Mouse (Mus musculus) ES-Bruce4 (cell line): ENCODE data around the gene Csmd2. TPM values are rescaled to one million over a fixed set of nuclear protein-coding genes. Genes with fewer than 3 reads are reported as not detected.

Source experiments
- H3K27ac ChIP-seq: 2 replicates; pipeline ENCODE4 v1.5.1; 2012; ENCODE audit warnings: low read length, inconsistent platforms; ENCODE audit not compliant: insufficient read depth
- H3K27me3 ChIP-seq: 2 replicates; pipeline ENCODE4 v1.6.1; 2012; ENCODE audit warnings: mild to moderate bottlenecking, low read length, inconsistent platforms; ENCODE audit not compliant: control insufficient read depth, poor library complexity, insufficient read depth, severe bottlenecking
- H3K36me3 ChIP-seq: 2 replicates; pipeline ENCODE4 v1.6.1; 2012; ENCODE audit warnings: inconsistent platforms, mild to moderate bottlenecking, low read length, moderate library complexity; ENCODE audit not compliant: control insufficient read depth, poor library complexity, insufficient read depth, severe bottlenecking
- H3K4me1 ChIP-seq: one replicate; pipeline ENCODE4 v1.8.1; 2011; ENCODE audit warnings: low read length; ENCODE audit not compliant: control insufficient read depth, insufficient read depth
- H3K4me3 ChIP-seq: 2 replicates; pipeline ENCODE4 v1.5.1; 2011; ENCODE audit warnings: low read depth, mild to moderate bottlenecking, low read length
- H3K9ac ChIP-seq: 2 replicates; pipeline ENCODE4 v1.6.1; 2012; ENCODE audit warnings: low read depth, mild to moderate bottlenecking, inconsistent platforms; ENCODE audit not compliant: poor library complexity, severe bottlenecking
- H3K9me3 ChIP-seq: replicated peaks from 2 replicates; pipeline ENCODE4 v1.6.1; 2012; ENCODE audit warnings: mild to moderate bottlenecking, low read length, inconsistent platforms; ENCODE audit not compliant: control insufficient read depth, poor library complexity, insufficient read depth, severe bottlenecking
- CTCF ChIP-seq: IDR thresholded peaks from one replicate; pipeline ENCODE4 v1.8.1; 2011; ENCODE audit warnings: low read depth, low read length
- EP300 ChIP-seq: IDR thresholded peaks from 2 replicates; pipeline ENCODE4 v1.6.1; 2011; ENCODE audit warnings: low read depth, low read length; ENCODE audit not compliant: insufficient read depth
- POLR2A ChIP-seq: IDR thresholded peaks from one replicate; pipeline ENCODE4 v1.8.1; 2011; ENCODE audit warnings: low read length; ENCODE audit not compliant: insufficient read depth
- polyA plus RNA-seq: library from polyadenylated mRNA; stranded (reverse); fragments of >200 nt; gene quantifications from 2 replicates; pipeline ENCODE4 v1.2.4, GENCODE M21; 2011; ENCODE audit warnings: low read depth; ENCODE audit not compliant: missing spikeins, insufficient read depth, insufficient read length

The Csmd2 gene
- polyA plus RNA-seq, 1 experiment: 4.0 TPM

DNA sequence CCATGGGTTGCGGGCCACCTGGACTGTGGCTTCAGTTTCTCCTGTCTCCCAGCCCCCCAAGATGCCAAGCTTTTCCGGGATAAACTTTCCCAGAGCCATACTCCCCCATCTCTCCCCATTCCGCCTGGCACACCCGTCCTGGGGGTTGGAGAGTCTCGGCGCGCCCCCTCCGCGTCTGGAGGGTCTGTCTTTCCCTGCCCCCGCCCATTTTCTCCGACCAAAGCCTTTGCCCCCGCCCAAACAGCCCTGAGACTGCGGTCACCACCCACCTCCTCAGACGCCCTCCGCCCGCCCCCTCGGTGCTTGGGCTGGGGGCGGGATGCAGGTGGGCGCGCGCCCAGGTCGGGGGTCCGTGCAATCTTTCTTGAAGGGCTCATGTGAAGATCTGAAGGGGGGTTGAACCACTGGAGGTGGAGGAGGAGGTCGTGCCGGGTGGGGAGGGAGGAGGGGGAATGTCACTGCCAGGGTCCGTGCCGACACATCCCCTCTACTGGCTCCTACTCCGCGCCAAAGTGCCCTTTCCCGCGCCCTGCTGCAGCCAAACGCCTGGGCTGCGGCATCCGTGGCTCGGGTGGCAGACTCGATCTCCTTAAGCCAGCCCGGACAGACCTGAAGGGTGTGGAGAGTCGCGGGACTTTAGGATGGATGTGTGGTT, 996 bp downstream of the Csmd2 start:
- no peak overlapping the region for H3K27ac ChIP-seq
- no peaks in the 10 kb centered on the region for H3K4me1 ChIP-seq
- H3K4me3 ChIP-seq: peak overlapping the region; percentile 64
- H3K27me3 ChIP-seq: peaks cover 6% of the 10 kb centered on the region; the same call in 1 of the 2 replicates
- TF ChIP-seq POLR2A (no peak), CTCF (no peak), EP300 (no peak)
- no peaks in the 10 kb centered on the region for H3K9me3 ChIP-seq
- peak overlapping the region; percentile 63 for H3K9ac ChIP-seq
- no peaks in the 10 kb centered on the region for H3K36me3 ChIP-seq

DNA sequence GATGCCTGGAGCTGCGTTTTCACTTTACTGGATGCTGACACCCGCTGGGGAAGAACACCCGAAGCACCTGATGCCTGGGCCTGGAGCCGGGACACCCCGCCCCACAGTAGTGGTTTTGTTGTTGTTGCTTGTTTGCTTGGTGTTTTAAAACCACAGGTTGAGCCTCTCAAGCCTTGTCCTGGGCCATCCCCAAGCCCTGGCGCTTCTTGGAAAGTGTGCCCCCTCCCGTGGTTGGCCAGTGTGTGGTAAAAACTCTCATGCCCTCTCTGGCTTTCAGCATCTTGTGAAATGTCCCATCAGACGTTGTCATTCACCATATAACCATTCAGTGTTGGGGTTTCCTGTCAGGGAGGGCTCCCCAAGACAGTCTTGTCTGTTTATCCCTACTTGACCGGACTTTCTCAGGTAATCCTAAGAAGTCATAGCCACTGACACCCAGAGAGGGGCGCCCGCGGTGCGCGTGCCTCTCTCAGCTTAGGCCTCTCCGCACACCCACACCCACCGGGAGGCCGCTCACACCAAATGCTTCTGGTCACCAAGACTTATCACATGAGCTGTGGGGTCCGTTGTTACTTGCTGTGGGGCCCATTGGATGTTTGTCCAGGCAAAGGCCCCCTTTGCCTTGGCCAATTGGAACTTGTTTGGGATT, 1.8 kb downstream of the Csmd2 start:
- no peaks in the 10 kb centered on the region for H3K9me3 ChIP-seq
- H3K27ac ChIP-seq: no peak overlapping the region
- peaks cover 6% of the 10 kb centered on the region; the same call in 1 of the 2 replicates for H3K27me3 ChIP-seq
- H3K9ac ChIP-seq: peak overlapping the region; percentile 63; the same call in 1 of the 2 replicates
- no peak for TF ChIP-seq CTCF
- no peak for TF ChIP-seq POLR2A
- no peak for TF ChIP-seq EP300
- H3K36me3 ChIP-seq: no peaks in the 10 kb centered on the region
- H3K4me3 ChIP-seq: peak overlapping the region; percentile 64
- H3K4me1 ChIP-seq: no peaks in the 10 kb centered on the region

GRCm38 (mm10) chr4:127999281-127999680, 11.6 kb downstream of the Csmd2 start:
- TF ChIP-seq CTCF (no peak), EP300 (no peak), POLR2A (no peak)
- Histone ChIP-seq H3K4me3 (no peak overlapping the region), H3K27ac (no peak overlapping the region), H3K4me1 (no peaks in the 10 kb centered on the region), H3K27me3 (no peaks in the 10 kb centered on the region), H3K9ac (no peak overlapping the region), H3K36me3 (no peaks in the 10 kb centered on the region), H3K9me3 (no peaks in the 10 kb centered on the region)

DNA sequence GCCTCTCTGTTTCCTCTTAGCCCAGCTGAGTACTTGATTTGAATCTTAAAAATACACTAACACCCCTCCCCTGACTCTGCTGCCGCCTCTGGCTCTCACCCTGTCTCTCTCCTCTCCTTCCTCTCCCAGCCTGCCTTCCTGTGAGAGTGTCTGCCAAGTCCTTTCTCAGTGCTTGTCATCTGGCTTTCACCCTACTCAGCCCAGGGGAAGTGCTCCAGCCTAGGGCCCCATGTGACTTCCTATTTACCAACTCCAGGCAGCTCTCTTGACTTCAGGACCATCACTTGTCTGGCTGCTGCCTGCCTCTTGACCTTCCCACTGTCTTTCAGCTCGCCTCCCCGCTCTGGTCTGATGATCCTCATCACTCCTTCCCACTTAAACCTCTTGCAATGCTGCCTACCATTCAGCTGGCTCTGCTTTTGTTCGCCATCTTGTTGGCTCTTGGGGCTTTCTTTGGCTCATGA, 15.0 kb downstream of the Csmd2 start:
- Histone ChIP-seq H3K4me1 (no peaks in the 10 kb centered on the region), H3K4me3 (no peak overlapping the region), H3K9ac (no peak overlapping the region), H3K27ac (no peak overlapping the region), H3K9me3 (no peaks in the 10 kb centered on the region), H3K36me3 (no peaks in the 10 kb centered on the region), H3K27me3 (no peaks in the 10 kb centered on the region)
- no peak for TF ChIP-seq CTCF
- no peak for TF ChIP-seq POLR2A
- no peak for TF ChIP-seq EP300

DNA sequence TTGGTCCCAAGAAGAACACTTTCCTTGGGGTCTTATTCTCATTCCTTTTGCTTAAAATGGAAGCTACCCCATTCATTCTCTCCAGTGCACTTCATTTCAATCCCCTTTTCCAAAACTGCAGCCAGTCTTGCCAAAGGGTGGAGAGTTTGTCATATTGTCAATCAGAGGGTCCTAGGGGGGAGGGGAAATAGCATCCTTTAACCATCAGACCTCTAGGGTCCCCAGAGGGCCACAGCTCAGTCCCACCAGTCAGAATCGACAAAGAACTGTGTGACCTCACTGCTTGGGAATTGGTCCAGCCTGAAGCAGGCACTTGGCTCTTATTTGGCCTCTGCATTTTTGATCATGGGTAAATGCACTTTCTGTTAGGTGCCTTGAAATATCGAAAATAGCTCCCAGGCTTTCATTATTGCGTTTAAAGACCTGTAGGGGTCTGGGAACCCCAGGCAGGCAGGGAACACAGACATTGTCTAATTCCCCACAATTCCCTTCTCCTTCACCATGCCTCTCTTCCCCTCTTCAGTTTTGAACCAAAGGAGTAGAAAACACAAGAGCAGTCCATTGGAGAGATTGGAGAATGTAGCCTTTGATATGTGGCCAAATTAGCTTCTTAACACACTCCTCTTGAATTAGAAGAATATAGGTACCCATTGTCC, 17.3 kb downstream of the Csmd2 start:
- TF ChIP-seq CTCF (no peak), POLR2A (no peak), EP300 (no peak)
- Histone ChIP-seq H3K36me3 (no peaks in the 10 kb centered on the region), H3K27ac (no peak overlapping the region), H3K4me3 (no peak overlapping the region), H3K27me3 (no peaks in the 10 kb centered on the region), H3K4me1 (no peaks in the 10 kb centered on the region), H3K9me3 (no peaks in the 10 kb centered on the region), H3K9ac (no peak overlapping the region)
